Mouse (Mus musculus) neural tube, embryonic 11.5 days (tissue): Measurements from ENCODE around the gene Ptdss2. TPM values are rescaled to one million over a fixed set of nuclear protein-coding genes. Genes with fewer than 3 reads are reported as not detected.

Experiments
- ATAC-seq: fragments of 200-750 bp; cut with Nextera tagmentation; 2 replicates; pipeline ENCODE4 v1.8.0; 2017; ENCODE audit warnings: moderate number of reproducible peaks, mild to moderate bottlenecking, moderate TSS enrichment, moderate library complexity; ENCODE audit not compliant: insufficient read depth, low FRiP score, low TSS enrichment
- DNase-seq: peaks from one replicate; pipeline ENCODE4 v3.0.0-alpha.2; 2015; ENCODE audit warnings: low spot score
- H3K27ac ChIP-seq: fragments of 300-500 bp; sonication (generic); 2 replicates; pipeline ENCODE4 v1.5.1; 2014; ENCODE audit warnings: low read depth, mild to moderate bottlenecking, low read length
- H3K27me3 ChIP-seq: fragments of 300-500 bp; sonication (generic); 2 replicates; pipeline ENCODE4 v1.6.1; 2014; ENCODE audit warnings: mild to moderate bottlenecking, low read length, mixed read lengths; ENCODE audit not compliant: control insufficient read depth, insufficient read depth
- H3K36me3 ChIP-seq: fragments of 300-500 bp; sonication (generic); 2 replicates; pipeline ENCODE4 v1.6.1; 2014; ENCODE audit warnings: mild to moderate bottlenecking, low read length, moderate library complexity, mixed read lengths; ENCODE audit not compliant: control insufficient read depth, insufficient read depth
- H3K4me1 ChIP-seq: fragments of 300-500 bp; sonication (generic); 2 replicates; pipeline ENCODE4 v1.6.1; 2014; ENCODE audit warnings: low read length, mixed read lengths; ENCODE audit not compliant: control insufficient read depth, insufficient read depth
- H3K4me2 ChIP-seq: fragments of 300-500 bp; sonication (generic); 2 replicates; pipeline ENCODE4 v1.6.1; 2014; ENCODE audit warnings: low read depth, mild to moderate bottlenecking, moderate library complexity
- H3K4me3 ChIP-seq: fragments of 300-500 bp; sonication (generic); 2 replicates; pipeline ENCODE4 v1.5.1; 2014; ENCODE audit warnings: low read depth, low read length
- H3K9ac ChIP-seq: fragments of 300-500 bp; sonication (generic); 2 replicates; pipeline ENCODE4 v1.6.1; 2014; ENCODE audit warnings: mild to moderate bottlenecking, low read length
- H3K9me3 ChIP-seq: fragments of 300-500 bp; sonication (generic); 2 replicates; pipeline ENCODE4 v1.6.1; 2016; ENCODE audit warnings: low read length; ENCODE audit not compliant: control insufficient read depth
- WGBS: fragments of 180-500 bp; shearing (Covaris S2); extraction: QIAGEN DNeasy Blood & Tissue Kit; methylation state at CpG from one replicate; pipeline ENCODE4 v1.1.7; 2014; 5-methylcytosine and 5-hydroxymethylcytosine counted together
- polyA plus RNA-seq: library from polyadenylated mRNA; unstranded; fragments of >200 nt; fragmentation: Nextera tagmentation; extraction: Ambion mirVana; gene quantifications from 2 replicates; pipeline ENCODE4 v1.2.1, GENCODE M21; 2014

Gene Ptdss2
- polyA plus RNA-seq, 1 experiment from 2014 or later = 69.0 TPM

DNA sequence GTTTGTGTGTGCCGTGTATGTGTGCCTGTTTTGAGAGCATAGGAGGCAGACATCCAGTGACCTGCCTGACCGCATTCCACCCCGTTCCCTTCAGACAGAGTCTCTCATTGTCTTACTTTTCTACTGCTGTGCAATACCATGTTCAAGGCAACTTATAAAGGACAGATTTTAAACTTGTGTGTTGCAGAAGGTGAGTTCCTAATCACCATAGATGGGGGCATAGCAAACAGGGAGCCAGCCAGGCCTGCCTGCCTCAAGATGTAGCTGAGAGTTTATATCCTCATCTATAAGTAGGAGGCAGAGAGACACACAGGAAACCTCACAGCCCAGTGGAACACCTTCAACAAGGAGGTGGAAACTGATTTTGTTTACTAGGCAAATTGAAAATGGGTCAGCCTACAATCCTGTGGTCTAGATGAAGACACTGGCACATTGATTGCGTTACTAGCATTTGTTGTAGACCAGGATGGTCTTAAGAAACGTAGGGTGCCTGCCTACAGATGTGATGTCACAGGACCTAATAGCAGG is 51.2 kb downstream of the Ptdss2 start:
- Histone ChIP-seq H3K4me1 (peaks cover 9% of the 10 kb centered on the region), H3K27me3 (no peaks in the 10 kb centered on the region), H3K9ac (peak overlapping the region; percentile 47), H3K4me2 (peak overlapping the region; percentile 60), H3K9me3 (no peaks in the 10 kb centered on the region), H3K27ac (no peak overlapping the region), H3K4me3 (0 out of 2 replicates have a peak overlapping the region, but pooled peaks have one; percentile 36), H3K36me3 (no peaks in the 10 kb centered on the region)
- DNase-seq (peak; percentile 3), ATAC-seq (no peak)
- 87% methylated on average over 5 of the region's 5 CpGs for WGBS

DNA sequence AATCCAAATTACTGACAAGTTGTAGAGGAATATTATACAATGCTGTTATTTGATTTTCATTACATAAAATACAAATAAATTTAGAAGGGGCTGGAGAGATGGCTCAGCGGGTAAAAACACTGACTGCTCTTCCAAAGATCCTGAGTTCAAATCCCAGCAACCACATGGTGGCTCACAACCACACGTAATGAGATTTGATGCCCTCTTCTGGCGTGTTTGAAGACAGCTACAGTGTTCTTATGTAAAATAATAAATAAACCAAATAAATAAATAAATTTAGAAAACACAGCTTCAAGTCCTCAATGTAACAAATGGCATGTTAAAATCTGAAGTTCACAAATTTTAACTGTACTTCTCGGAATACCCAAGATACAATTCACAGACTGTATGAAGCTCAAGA is 52.9 kb downstream of the Ptdss2 start:
- no peak overlapping the region for H3K4me3 ChIP-seq
- DNase-seq (peak; percentile 3), ATAC-seq (no peak)
- no peak overlapping the region for H3K4me2 ChIP-seq
- 84% methylated on average over 4 of the region's 4 CpGs for WGBS
- peaks cover 6% of the 10 kb centered on the region for H3K4me1 ChIP-seq
- no peak overlapping the region for H3K27ac ChIP-seq
- H3K27me3 ChIP-seq = no peaks in the 10 kb centered on the region
- no peaks in the 10 kb centered on the region for H3K36me3 ChIP-seq
- no peak overlapping the region for H3K9ac ChIP-seq
- no peaks in the 10 kb centered on the region for H3K9me3 ChIP-seq

DNA sequence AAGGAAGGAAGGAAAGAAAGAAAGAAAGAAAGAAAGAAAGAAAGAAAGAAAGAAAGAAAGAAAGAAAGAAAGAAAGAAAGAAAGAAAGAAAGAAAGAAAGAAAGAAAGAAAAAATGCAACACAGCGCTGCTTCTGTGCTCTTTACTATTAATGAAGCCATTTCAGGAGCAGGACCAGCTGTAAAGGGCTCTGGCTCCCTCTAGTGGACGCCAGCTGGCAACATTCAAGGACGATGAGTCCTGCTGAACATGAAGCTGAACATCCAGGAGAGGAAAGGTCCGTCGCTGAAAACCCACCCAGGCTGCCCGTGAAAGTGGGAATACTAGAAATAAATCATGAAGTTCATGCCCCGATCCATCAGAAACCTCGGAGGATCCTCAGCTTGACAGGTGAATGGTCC is 54.0 kb downstream of the Ptdss2 start:
- H3K4me1 ChIP-seq = peaks cover 6% of the 10 kb centered on the region
- H3K9ac ChIP-seq = no peak overlapping the region
- ATAC-seq (no peak), DNase-seq (peak; percentile 86)
- 3% methylated on average over 8 of the region's 8 CpGs for WGBS
- no peaks in the 10 kb centered on the region for H3K27me3 ChIP-seq
- H3K4me2 ChIP-seq = no peak overlapping the region
- no peaks in the 10 kb centered on the region for H3K36me3 ChIP-seq
- no peaks in the 10 kb centered on the region for H3K9me3 ChIP-seq
- no peak overlapping the region for H3K4me3 ChIP-seq
- H3K27ac ChIP-seq = no peak overlapping the region

DNA sequence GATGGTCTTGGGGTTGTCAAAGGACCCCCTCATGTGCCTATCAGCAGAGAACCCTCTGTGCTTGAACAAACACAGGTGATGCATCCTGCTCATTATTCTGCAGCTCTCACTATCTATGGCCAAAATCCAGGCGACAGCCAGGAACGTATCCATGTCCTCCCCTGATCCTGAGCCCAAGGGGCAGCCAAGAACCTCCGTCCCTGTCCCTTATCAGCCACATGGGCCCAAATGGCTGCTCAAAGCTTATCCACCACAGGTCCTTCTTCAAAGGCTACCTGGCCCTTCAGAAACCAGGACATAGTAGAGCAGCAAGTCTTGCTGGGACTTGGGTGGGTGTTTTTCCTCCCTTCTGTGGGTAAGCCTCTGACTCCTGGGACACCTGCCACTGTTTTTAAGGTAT is 66.0 kb downstream of the Ptdss2 start:
- no peaks in the 10 kb centered on the region for H3K9me3 ChIP-seq
- no peak for DNase-seq

DNA sequence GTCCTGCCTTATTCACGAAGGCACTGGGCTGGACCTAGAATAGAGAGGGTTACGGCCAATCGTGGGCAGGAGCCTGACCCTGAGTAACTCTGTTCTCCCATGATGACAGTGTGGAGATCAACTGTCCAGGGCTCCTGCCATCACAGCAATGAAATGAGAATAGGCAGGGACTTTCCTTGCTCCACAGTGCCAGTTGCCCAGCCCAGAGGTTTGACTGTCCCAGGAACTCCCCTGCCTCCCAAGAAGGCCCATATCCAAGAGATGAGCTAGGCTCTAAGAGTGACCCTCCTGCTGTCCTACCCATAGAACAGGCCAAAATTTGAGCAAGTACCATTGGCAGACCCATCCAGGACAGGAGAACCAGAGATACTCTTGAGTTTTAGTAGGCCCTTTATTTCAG is 66.6 kb downstream of the Ptdss2 start:
- ATAC-seq = no peak
- H3K4me3 ChIP-seq = no peak overlapping the region
- no peak overlapping the region for H3K4me2 ChIP-seq
- DNase-seq = no peak
- H3K27me3 ChIP-seq = no peaks in the 10 kb centered on the region
- 97% methylated on average over 3 of the region's 3 CpGs for WGBS
- no peak overlapping the region for H3K27ac ChIP-seq
- H3K4me1 ChIP-seq = peaks cover 8% of the 10 kb centered on the region
- H3K9ac ChIP-seq = no peak overlapping the region
- no peaks in the 10 kb centered on the region for H3K9me3 ChIP-seq
- peaks cover 5% of the 10 kb centered on the region for H3K36me3 ChIP-seq

More for the DNA sequence above, 66.0 kb downstream of the Ptdss2 start:
- peaks cover 5% of the 10 kb centered on the region for H3K36me3 ChIP-seq
- no peak overlapping the region for H3K27ac ChIP-seq
- no peaks in the 10 kb centered on the region for H3K27me3 ChIP-seq
- H3K4me1 ChIP-seq = peaks cover 8% of the 10 kb centered on the region
- H3K4me3 ChIP-seq = no peak overlapping the region
- ATAC-seq = no peak
- H3K4me2 ChIP-seq = no peak overlapping the region
- H3K9ac ChIP-seq = no peak overlapping the region
- 82% methylated on average over 3 of the region's 3 CpGs for WGBS

DNA sequence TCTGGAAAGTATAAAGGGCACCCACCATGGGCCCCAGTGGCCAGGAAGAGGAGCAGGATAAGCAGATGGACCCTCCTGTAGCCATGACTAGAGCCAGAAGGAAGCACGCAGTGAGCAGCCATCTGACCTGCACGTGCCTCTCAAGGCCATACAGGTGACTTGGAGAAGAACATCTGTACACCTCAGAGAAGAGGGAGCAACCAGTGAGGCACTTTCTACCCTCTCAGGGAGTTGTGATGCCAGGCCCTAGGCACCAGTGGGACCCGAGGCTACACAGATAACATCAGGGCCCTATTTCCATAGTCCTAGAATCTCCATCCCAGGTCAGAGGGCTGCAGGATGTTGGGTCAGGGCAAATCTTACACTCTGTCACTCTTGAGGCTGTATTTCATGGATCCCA is 68.0 kb downstream of the Ptdss2 start:
- H3K36me3 ChIP-seq = peaks cover 5% of the 10 kb centered on the region
- DNase-seq = no peak
- 94% methylated on average over 3 of the region's 3 CpGs for WGBS
- no peak overlapping the region for H3K27ac ChIP-seq
- no peak overlapping the region for H3K4me2 ChIP-seq
- H3K27me3 ChIP-seq = no peaks in the 10 kb centered on the region
- no peak for ATAC-seq
- no peak overlapping the region for H3K4me3 ChIP-seq
- H3K4me1 ChIP-seq = peaks cover 11% of the 10 kb centered on the region
- H3K9ac ChIP-seq = no peak overlapping the region
- no peaks in the 10 kb centered on the region for H3K9me3 ChIP-seq

DNA sequence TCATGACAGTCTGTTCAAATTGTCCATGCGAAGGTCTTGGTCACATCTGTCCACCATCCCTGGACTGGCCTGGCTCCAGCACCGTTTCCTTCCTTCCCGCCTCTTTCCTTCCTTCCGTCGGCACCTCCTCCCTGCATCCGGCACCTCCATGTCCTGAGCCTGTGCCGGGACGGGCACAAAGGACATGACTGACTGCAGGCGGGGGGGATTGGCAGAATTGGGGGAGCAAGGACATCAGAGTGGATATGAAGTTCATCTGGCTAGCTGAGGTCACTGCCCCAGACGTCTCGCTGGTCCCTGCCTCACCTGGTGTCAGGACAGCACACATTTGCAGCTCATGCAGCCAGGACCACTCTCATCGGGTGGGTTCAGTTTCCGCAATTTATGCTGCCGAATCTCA is 68.9 kb downstream of the Ptdss2 start:
- H3K27me3 ChIP-seq = no peaks in the 10 kb centered on the region
- H3K36me3 ChIP-seq = peaks cover 5% of the 10 kb centered on the region
- no peak overlapping the region for H3K4me2 ChIP-seq
- no peak overlapping the region for H3K27ac ChIP-seq
- H3K9me3 ChIP-seq = no peaks in the 10 kb centered on the region
- DNase-seq (no peak), ATAC-seq (no peak)
- peaks cover 12% of the 10 kb centered on the region for H3K4me1 ChIP-seq
- no peak overlapping the region for H3K9ac ChIP-seq
- H3K4me3 ChIP-seq = no peak overlapping the region
- 92% methylated on average over 14 of the region's 14 CpGs for WGBS

DNA sequence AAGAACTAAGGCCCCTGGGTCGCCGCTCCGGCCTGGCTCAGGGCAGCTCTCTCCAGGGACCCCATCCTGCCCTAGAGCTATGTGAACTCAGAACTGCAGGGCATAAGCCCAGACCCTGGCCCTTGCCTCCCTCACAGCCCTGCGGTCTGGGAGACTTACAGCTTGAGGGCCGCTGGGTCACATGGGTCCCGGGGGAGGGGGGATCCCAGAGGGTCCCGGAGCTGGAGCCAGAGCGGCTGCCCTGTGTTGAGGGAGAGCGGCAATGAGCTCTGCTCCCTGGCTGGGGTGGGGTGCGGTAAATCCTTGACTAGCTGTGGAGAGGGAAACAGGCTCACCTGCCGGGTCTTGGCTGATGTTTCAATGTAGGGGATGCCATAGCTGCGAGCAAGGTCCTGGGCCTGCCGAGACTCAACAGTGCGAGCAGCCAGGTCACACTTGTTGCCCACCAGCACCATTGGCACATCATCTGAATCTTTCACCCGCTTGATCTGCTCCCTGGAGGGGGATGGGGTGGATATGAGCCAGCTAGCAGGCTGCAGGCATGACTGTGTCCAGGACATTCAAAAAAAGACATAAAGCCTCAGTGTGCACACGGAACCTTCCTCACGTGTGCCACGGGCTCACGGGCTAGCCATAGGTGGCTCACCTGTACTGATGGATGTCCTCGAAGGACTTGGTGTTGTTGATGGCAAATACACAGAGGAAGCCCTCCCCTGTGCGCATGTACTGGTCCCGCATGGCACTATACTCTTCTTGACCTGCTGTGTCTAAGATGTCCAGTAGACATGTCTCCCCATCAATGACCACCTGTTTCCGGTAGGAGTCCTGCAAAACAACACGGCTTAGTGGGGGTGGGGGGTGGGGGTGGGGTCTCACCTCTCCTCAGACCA is 69.9 kb downstream of the Ptdss2 start:
- H3K27ac ChIP-seq = no peak overlapping the region
- H3K9ac ChIP-seq = no peak overlapping the region
- H3K4me3 ChIP-seq = no peak overlapping the region

More for the DNA sequence above, 69.9 kb downstream of the Ptdss2 start:
- DNase-seq = no peak
- H3K4me1 ChIP-seq = peaks cover 12% of the 10 kb centered on the region
- no peak for ATAC-seq
- H3K36me3 ChIP-seq = peaks cover 5% of the 10 kb centered on the region
- no peaks in the 10 kb centered on the region for H3K27me3 ChIP-seq
- no peaks in the 10 kb centered on the region for H3K9me3 ChIP-seq
- WGBS = 92% methylated on average over 24 of the region's 24 CpGs
- peak overlapping the region; percentile 98; the same call in 1 of the 2 replicates for H3K4me2 ChIP-seq
